ENCODE assay signal across 20 mouse cellular contexts in genomic region chr2:143011380-143011779, GRCm38 (mm10). TPM values are rescaled to one million over a fixed set of nuclear protein-coding genes. Genes with fewer than 3 reads are reported as not detected.
A peak's percentile ranks its signal among the peaks of the same experiment; 100 is the strongest.
DNase-seq lines count a peak whose midpoint lies in the region; ATAC-seq and TF ChIP-seq lines count a peak whose summit lies in the region.
"Had no signal": no experiment of that assay in that cellular context is flagged by ENCODE, and none has a peak within 500 bp of the region (broad histone marks: within the 10 kb centered on the region; RNA-seq: fewer than 3 reads in every experiment).

No protein-coding gene starts in this region.

- H3K4me3 ChIP-seq in embryonic facial prominence, embryonic 11.5 days (ENCODE audit: low read depth, low read length): no peak overlapping the region
- no peak overlapping the region for H3K4me3 ChIP-seq in embryonic facial prominence, embryonic 10.5 days
- H3K4me3 ChIP-seq in liver, embryonic 14.5 days (ENCODE audit: insufficient read depth in 1 of 2, low read depth in 2 of 2, low read length in 2 of 2): no peak overlapping the region
- no peak overlapping the region for H3K4me3 ChIP-seq in liver, embryonic 11.5 days (ENCODE audit: low read depth, low read length)
- no peak overlapping the region for H3K4me3 ChIP-seq in ES-Bruce4 (ENCODE audit: low read depth, low read length)
- no peak overlapping the region for H3K4me3 ChIP-seq in cortical plate, adult 2 months (ENCODE audit: insufficient read depth, low read length)
- H3K4me3 ChIP-seq: embryonic facial prominence, embryonic 12.5 days; forebrain, embryonic 12.5 days; midbrain, embryonic 12.5 days; neural tube, embryonic 13.5 days had no signal

- peak; percentile 6 for DNase-seq in embryonic facial prominence, embryonic 11.5 days (ENCODE audit: low spot score)
- no peak for DNase-seq in embryonic facial prominence, embryonic 10.5 days (ENCODE audit: low spot score)
- no peak for DNase-seq in liver, embryonic 14.5 days (ENCODE audit: low read depth in 3 of 3, low spot score in 3 of 3)
- no peak for DNase-seq in liver, embryonic 11.5 days (ENCODE audit: low spot score)
- DNase-seq in spleen, postnatal 36 days (ENCODE audit: low spot score in 2 of 2): no peak
- DNase-seq in cerebellum, adult 11 months: no peak
- DNase-seq: adrenal gland, postnatal 14 days; B cell, adult 2 months; cerebellum, adult 11-12 months; heart, postnatal 36 days; lung, postnatal 10 days; retina, postnatal 1 day; thymus, adult 18-20 months had no signal

- no peak overlapping the region for H3K27ac ChIP-seq in embryonic facial prominence, embryonic 11.5 days (replicated peaks; ENCODE audit: low read depth, low read length)
- no peak overlapping the region for H3K27ac ChIP-seq in embryonic facial prominence, embryonic 10.5 days (replicated peaks)
- no peak overlapping the region for H3K27ac ChIP-seq in liver, embryonic 14.5 days
- no peak overlapping the region for H3K27ac ChIP-seq in liver, embryonic 11.5 days (ENCODE audit: low read depth, low read length)
- H3K27ac ChIP-seq in ES-Bruce4 (ENCODE audit: insufficient read depth, low read length): no peak overlapping the region
- H3K27ac ChIP-seq in cortical plate, adult 2 months (ENCODE audit: insufficient read depth, low read length): no peak overlapping the region
- H3K27ac ChIP-seq: embryonic facial prominence, embryonic 12.5 days; forebrain, embryonic 12.5 days; midbrain, embryonic 12.5 days; neural tube, embryonic 13.5 days had no signal

- H3K9ac ChIP-seq in embryonic facial prominence, embryonic 11.5 days (replicated peaks; ENCODE audit: low read length): no peak overlapping the region
- no peak overlapping the region for H3K9ac ChIP-seq in liver, embryonic 14.5 days (replicated peaks)
- no peak overlapping the region for H3K9ac ChIP-seq in liver, embryonic 11.5 days (ENCODE audit: low read depth, low read length)
- H3K9ac ChIP-seq in ES-Bruce4 (ENCODE audit: low read depth, poor library complexity, severe bottlenecking): no peak overlapping the region
- H3K9ac ChIP-seq: embryonic facial prominence, embryonic 12.5 days; forebrain, embryonic 12.5 days; midbrain, embryonic 12.5 days; neural tube, embryonic 13.5 days had no signal

- WGBS in embryonic facial prominence, embryonic 11.5 days: 63% methylated on average over 8 of the region's 8 CpGs
- 64% methylated on average over 8 of the region's 8 CpGs for WGBS in embryonic facial prominence, embryonic 10.5 days
- WGBS in liver, embryonic 14.5 days (ENCODE audit: insufficient replicate concordance): 47% methylated on average over 8 of the region's 8 CpGs
- 56% methylated on average over 8 of the region's 8 CpGs for WGBS in liver, embryonic 11.5 days

- peak; percentile 25; the same call in 1 of the 2 replicates for TF ChIP-seq CTCF in liver, embryonic 14.5 days (IDR thresholded peaks at IDR 0.05; ENCODE audit: low read depth)
- peak; percentile 67 for TF ChIP-seq CTCF in ES-Bruce4 (IDR thresholded peaks at IDR 0.05; ENCODE audit: low read depth, low read length)
- 0 out of 2 replicates have a peak, but pooled peaks have one; percentile 11 for TF ChIP-seq CTCF in cortical plate, adult 2 months (IDR thresholded peaks at IDR 0.05; ENCODE audit: extremely low read depth, insufficient read depth, low read length)

- no peaks in the 10 kb centered on the region for H3K27me3 ChIP-seq in embryonic facial prominence, embryonic 11.5 days (ENCODE audit: control insufficient read depth, insufficient read depth, low read length)
- no peaks in the 10 kb centered on the region for H3K27me3 ChIP-seq in embryonic facial prominence, embryonic 10.5 days (replicated peaks; ENCODE audit: low read depth, poor library complexity, severe bottlenecking)
- no peaks in the 10 kb centered on the region for H3K27me3 ChIP-seq in liver, embryonic 14.5 days (ENCODE audit: control insufficient read depth, insufficient read depth, low read length)
- no peaks in the 10 kb centered on the region for H3K27me3 ChIP-seq in liver, embryonic 11.5 days (replicated peaks; ENCODE audit: control insufficient read depth, insufficient read depth, low read length)
- H3K27me3 ChIP-seq in ES-Bruce4 (ENCODE audit: control insufficient read depth, insufficient read depth, low read length, poor library complexity, severe bottlenecking): no peaks in the 10 kb centered on the region
- H3K27me3 ChIP-seq: embryonic facial prominence, embryonic 12.5 days; forebrain, embryonic 12.5 days; midbrain, embryonic 12.5 days; neural tube, embryonic 13.5 days had no signal

- H3K9me3 ChIP-seq in embryonic facial prominence, embryonic 11.5 days (replicated peaks; ENCODE audit: control insufficient read depth, low read length): no peaks in the 10 kb centered on the region
- no peaks in the 10 kb centered on the region for H3K9me3 ChIP-seq in embryonic facial prominence, embryonic 10.5 days
- no peaks in the 10 kb centered on the region for H3K9me3 ChIP-seq in liver, embryonic 14.5 days (ENCODE audit: control insufficient read depth, low read length)
- H3K9me3 ChIP-seq in liver, embryonic 11.5 days (ENCODE audit: control insufficient read depth, low read length): no peaks in the 10 kb centered on the region
- H3K9me3 ChIP-seq in ES-Bruce4 (replicated peaks; ENCODE audit: control insufficient read depth, insufficient read depth, low read length, poor library complexity, severe bottlenecking): no peaks in the 10 kb centered on the region
- H3K9me3 ChIP-seq: embryonic facial prominence, embryonic 12.5 days; forebrain, embryonic 12.5 days; midbrain, embryonic 12.5 days; neural tube, embryonic 13.5 days had no signal

- no peak overlapping the region for H3K4me2 ChIP-seq in embryonic facial prominence, embryonic 11.5 days (ENCODE audit: low read depth, low read length)
- no peak overlapping the region for H3K4me2 ChIP-seq in liver, embryonic 14.5 days (ENCODE audit: low read depth)
- no peak overlapping the region for H3K4me2 ChIP-seq in liver, embryonic 11.5 days
- H3K4me2 ChIP-seq: embryonic facial prominence, embryonic 12.5 days; forebrain, embryonic 12.5 days; midbrain, embryonic 12.5 days; neural tube, embryonic 13.5 days had no signal

- no peaks in the 10 kb centered on the region for H3K4me1 ChIP-seq in embryonic facial prominence, embryonic 11.5 days (ENCODE audit: control insufficient read depth, insufficient read depth, low read length)
- no peaks in the 10 kb centered on the region for H3K4me1 ChIP-seq in embryonic facial prominence, embryonic 10.5 days
- H3K4me1 ChIP-seq in liver, embryonic 14.5 days (replicated peaks; ENCODE audit: control insufficient read depth in 2 of 2, insufficient read depth in 2 of 2, low read length in 1 of 2): no peaks in the 10 kb centered on the region
- no peaks in the 10 kb centered on the region for H3K4me1 ChIP-seq in liver, embryonic 11.5 days (replicated peaks; ENCODE audit: control insufficient read depth, insufficient read depth, low read length)
- no peaks in the 10 kb centered on the region for H3K4me1 ChIP-seq in ES-Bruce4 (ENCODE audit: control insufficient read depth, insufficient read depth, low read length)
- H3K4me1 ChIP-seq in cortical plate, adult 2 months (ENCODE audit: control insufficient read depth, insufficient read depth, low read length): no peaks in the 10 kb centered on the region
- H3K4me1 ChIP-seq: embryonic facial prominence, embryonic 12.5 days; forebrain, embryonic 12.5 days; midbrain, embryonic 12.5 days; neural tube, embryonic 13.5 days had no signal

- H3K36me3 ChIP-seq in embryonic facial prominence, embryonic 11.5 days (replicated peaks; ENCODE audit: control insufficient read depth, insufficient read depth, low read depth, low read length): no peaks in the 10 kb centered on the region
- no peaks in the 10 kb centered on the region for H3K36me3 ChIP-seq in embryonic facial prominence, embryonic 10.5 days (replicated peaks)
- H3K36me3 ChIP-seq in liver, embryonic 14.5 days (replicated peaks; ENCODE audit: control insufficient read depth, insufficient read depth, low read depth): no peaks in the 10 kb centered on the region
- H3K36me3 ChIP-seq in liver, embryonic 11.5 days (ENCODE audit: control insufficient read depth, insufficient read depth, low read length): no peaks in the 10 kb centered on the region
- H3K36me3 ChIP-seq in ES-Bruce4 (ENCODE audit: control insufficient read depth, insufficient read depth, low read length, poor library complexity, severe bottlenecking): no peaks in the 10 kb centered on the region
- H3K36me3 ChIP-seq: embryonic facial prominence, embryonic 12.5 days; forebrain, embryonic 12.5 days; midbrain, embryonic 12.5 days; neural tube, embryonic 13.5 days had no signal

- no peak for TF ChIP-seq POLR2A in ES-Bruce4 (IDR thresholded peaks at IDR 0.05; ENCODE audit: insufficient read depth, low read length)
- TF ChIP-seq POLR2A in cortical plate, adult 2 months (IDR thresholded peaks at IDR 0.05; ENCODE audit: extremely low read depth, insufficient read depth, low read length): no peak

- ATAC-seq in embryonic facial prominence, embryonic 11.5 days (replicated peaks; ENCODE audit: insufficient number of reproducible peaks, low FRiP score, low TSS enrichment, low read depth): no peak
- no peak for ATAC-seq in liver, embryonic 14.5 days (ENCODE audit: insufficient read depth)
- ATAC-seq in liver, embryonic 11.5 days (replicated peaks; ENCODE audit: low FRiP score): no peak
- ATAC-seq: intestine, embryonic 16.5 days had no signal

- TF ChIP-seq EP300 in liver, embryonic 14.5 days (IDR thresholded peaks at IDR 0.05; ENCODE audit: low read depth): no peak
- TF ChIP-seq EP300 in ES-Bruce4 (IDR thresholded peaks at IDR 0.05; ENCODE audit: insufficient read depth, low read depth, low read length): no peak

RNA-seq across cellular contexts. Expression of gene Snrpb2, which starts 51.5 kb away (rescaled TPM):
- polyA plus RNA-seq in embryonic facial prominence, embryonic 11.5 days (2014; fragmentation: Nextera tagmentation; extraction: Ambion mirVana): 129 and 165 TPM in 2 replicates
- polyA plus RNA-seq in embryonic facial prominence, embryonic 10.5 days (2016; fragmentation: Nextera tagmentation; extraction: Ambion mirVana): 95.8 and 105 TPM in 2 replicates
- 8.2 and 17.1 TPM in 2 replicates for polyA plus RNA-seq in liver, embryonic 14.5 days (2012; rRNA removed)
- polyA plus RNA-seq in liver, embryonic 14.5 days (2014; fragmentation: Nextera tagmentation; extraction: Ambion mirVana): 38.4 and 40.2 TPM in 2 replicates
- 93.0 and 108 TPM in 2 replicates for polyA plus RNA-seq in liver, embryonic 11.5 days (2014; fragmentation: Nextera tagmentation; extraction: Ambion mirVana)
- 155 and 156 TPM in 2 replicates for polyA plus RNA-seq in ES-Bruce4 (2011; ENCODE audit: insufficient read depth, insufficient read length, low read depth, missing spikeins)
- polyA plus RNA-seq in cortical plate, adult 2 months (2012; rRNA removed): 28.3 and 30.0 TPM in 2 replicates

Comparison
In these comparisons a context has a peak if more than half of its experiments do, and no peak if none do; other contexts are left out.
1. CTCF ChIP-seq: peak in every context shown above with its lines; median percentile 67 in ES-Bruce4; 25 in liver, embryonic 14.5 days; 11 in cortical plate, adult 2 months.